Mouse (Mus musculus): ENCODE data around the gene Clcnkb. TPM values are rescaled to one million over a fixed set of nuclear protein-coding genes. Genes with fewer than 3 reads are reported as not detected.
A peak's percentile ranks its signal among the peaks of the same experiment; 100 is the strongest.

Gene Clcnkb
- total and polyA plus RNA-seq, 3 experiments: not detected

GRCm38 (mm10) chr4:141435974-141436373 is 20.2 kb upstream of the Clcnkb start, which contains the start of gene Srarp:
Gene Srarp, minus strand, starts transcription at chr4:141436105.
- no peak for DNase-seq

- no peak for DNase-seq
Observed at GRCm38 (mm10) chr4:141433191-141433590, 17.4 kb upstream of the Clcnkb start.

- DNase-seq: peak; percentile 48
Observed at GRCm38 (mm10) chr4:141432666-141433065, 16.9 kb upstream of the Clcnkb start.

GRCm38 (mm10) chr4:141430997-141431396 is 15.2 kb upstream of the Clcnkb start:
- peak; percentile 79 for DNase-seq

- DNase-seq: peak; percentile 44
Observed at GRCm38 (mm10) chr4:141429847-141430246, 14.0 kb upstream of the Clcnkb start.

- no peak for DNase-seq
Observed at GRCm38 (mm10) chr4:141429381-141429780, 13.6 kb upstream of the Clcnkb start.

GRCm38 (mm10) chr4:141427921-141428320 is 12.1 kb upstream of the Clcnkb start:
- DNase-seq: no peak

GRCm38 (mm10) chr4:141426796-141427745 is 11.3 kb upstream of the Clcnkb start:
- DNase-seq: no peak

- DNase-seq: peak; percentile 59
Observed at GRCm38 (mm10) chr4:141425484-141426479, 10.0 kb upstream of the Clcnkb start.

GRCm38 (mm10) chr4:141423691-141424431 is 8.0 kb upstream of the Clcnkb start:
- no peak for DNase-seq

GRCm38 (mm10) chr4:141423288-141423687 is 7.5 kb upstream of the Clcnkb start:
- DNase-seq: no peak

GRCm38 (mm10) chr4:141422841-141423240 is 7.0 kb upstream of the Clcnkb start:
- DNase-seq: no peak

GRCm38 (mm10) chr4:141421423-141421822 is 5.6 kb upstream of the Clcnkb start:
- DNase-seq: peak; percentile 43

- DNase-seq: no peak
Observed at GRCm38 (mm10) chr4:141420886-141421285, 5.1 kb upstream of the Clcnkb start.

GRCm38 (mm10) chr4:141420192-141420829 is 4.5 kb upstream of the Clcnkb start, which contains the start of gene Hspb7:
Gene Hspb7, plus strand, starts transcription at chr4:141420779.
- no peak for DNase-seq

- DNase-seq: peak; percentile 62
Observed at GRCm38 (mm10) chr4:141419398-141420191, 3.8 kb upstream of the Clcnkb start.

- no peak for DNase-seq
Observed at GRCm38 (mm10) chr4:141411430-141411992, 4.3 kb downstream of the Clcnkb start.

- DNase-seq: no peak
Observed at GRCm38 (mm10) chr4:141408577-141408976, 7.2 kb downstream of the Clcnkb start.

- DNase-seq: peak; percentile 60
Observed at GRCm38 (mm10) chr4:141406516-141407299, 9.1 kb downstream of the Clcnkb start.
